21 mouse cellular contexts compared by ENCODE assay signal in the genomic region with DNA sequence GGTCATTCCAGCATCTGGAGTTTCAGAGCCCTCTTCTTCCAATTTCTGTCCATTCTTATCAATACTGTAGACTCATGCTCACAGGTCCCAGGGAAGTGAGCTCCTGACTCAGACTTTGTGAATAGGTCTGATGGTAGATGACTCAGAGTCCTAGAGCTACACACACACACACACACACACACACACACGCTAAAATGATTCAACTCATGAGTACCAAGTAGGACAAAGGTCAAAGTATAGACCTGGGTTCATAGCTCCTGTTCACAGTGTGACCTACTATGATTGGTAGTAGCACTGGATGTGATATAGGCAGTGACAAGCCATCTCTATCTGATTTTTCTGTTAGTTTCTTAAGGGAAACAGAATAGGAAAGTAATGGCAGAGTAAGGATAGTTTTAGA. TPM values are rescaled to one million over a fixed set of nuclear protein-coding genes. Genes with fewer than 3 reads are reported as not detected.
DNase-seq lines count a peak whose midpoint lies in the region; ATAC-seq and TF ChIP-seq lines count a peak whose summit lies in the region.
"Had no signal": no experiment of that assay in that cellular context is flagged by ENCODE, and none has a peak within 500 bp of the region (broad histone marks: within the 10 kb centered on the region; RNA-seq: fewer than 3 reads in every experiment).

No protein-coding gene starts in this region.

- no peak overlapping the region for H3K4me3 ChIP-seq in liver, postnatal 0 days (ENCODE audit: low read depth, low read length)
- H3K4me3 ChIP-seq in forebrain, embryonic 15.5 days = no peak overlapping the region
- H3K4me3 ChIP-seq: erythroblast, embryonic 14.5 days; gastrocnemius, adult 2 months; hindbrain, embryonic 10.5 days; left cerebral cortex, adult 2 months; liver, embryonic 15.5 days had no signal

- no peaks in the 10 kb centered on the region for H3K27me3 ChIP-seq in liver, postnatal 0 days (ENCODE audit: insufficient read depth, low read length)
- H3K27me3 ChIP-seq in forebrain, embryonic 15.5 days = no peaks in the 10 kb centered on the region
- H3K27me3 ChIP-seq: CH12.LX; liver, embryonic 15.5 days had no signal

- H3K27ac ChIP-seq in liver, postnatal 0 days (ENCODE audit: low read depth) = no peak overlapping the region
- no peak overlapping the region for H3K27ac ChIP-seq in forebrain, embryonic 15.5 days (replicated peaks)
- H3K27ac ChIP-seq: hindbrain, embryonic 10.5 days; left cerebral cortex, adult 2 months; liver, embryonic 15.5 days had no signal

- TF ChIP-seq CTCF in liver, postnatal 0 days (IDR thresholded peaks at IDR 0.05; ENCODE audit: low read depth) = no peak

- DNase-seq in liver, postnatal 0 days = no peak
- DNase-seq in liver = no peak
- peak; percentile 61 for DNase-seq in NIH3T3 (ENCODE audit: low read depth)
- DNase-seq in adrenal gland, postnatal 36 days = peak; percentile 15 to 59
- DNase-seq in thymus, postnatal 25 days = peak; percentile 41
- no peak for DNase-seq in right cerebral cortex, adult 18-20 months
- DNase-seq: cerebellum, adult 11-12 months; forebrain, postnatal 0 days; gastrocnemius, adult 2 months; kidney, postnatal 25 days; lung, postnatal 10 days; midbrain, embryonic 14.5 days; right cerebral cortex, postnatal 14 days had no signal

- H3K4me2 ChIP-seq in liver, postnatal 0 days (ENCODE audit: low read depth, low read length) = no peak overlapping the region
- no peak overlapping the region for H3K4me2 ChIP-seq in forebrain, embryonic 15.5 days (replicated peaks)
- H3K4me2 ChIP-seq: liver, embryonic 15.5 days had no signal

- WGBS in liver, postnatal 0 days (ENCODE audit: insufficient replicate concordance) = 78% methylated on average over 1 of the region's 1 CpGs
- 79% methylated on average over 1 of the region's 1 CpGs for whole genome bisulfite sequencing in forebrain, embryonic 15.5 days

- H3K9ac ChIP-seq in liver, postnatal 0 days (replicated peaks) = no peak overlapping the region
- no peak overlapping the region for H3K9ac ChIP-seq in forebrain, embryonic 15.5 days (replicated peaks)
- H3K9ac ChIP-seq: forebrain, postnatal 0 days; liver, embryonic 15.5 days had no signal

- no peaks in the 10 kb centered on the region for H3K4me1 ChIP-seq in liver, postnatal 0 days (ENCODE audit: insufficient read depth)
- H3K4me1 ChIP-seq in forebrain, embryonic 15.5 days = no peaks in the 10 kb centered on the region
- H3K4me1 ChIP-seq: hindbrain, embryonic 10.5 days; liver, embryonic 15.5 days had no signal

- H3K9me3 ChIP-seq in liver, postnatal 0 days (ENCODE audit: low read length) = no peaks in the 10 kb centered on the region
- H3K9me3 ChIP-seq in forebrain, embryonic 15.5 days = no peaks in the 10 kb centered on the region
- H3K9me3 ChIP-seq: hindbrain, embryonic 10.5 days; liver, embryonic 15.5 days had no signal

- ATAC-seq in liver, postnatal 0 days = peak; percentile 21; the same call in 1 of the 2 replicates
- no peak for ATAC-seq in forebrain, embryonic 15.5 days (replicated peaks)
- ATAC-seq: forebrain, postnatal 0 days had no signal

- no peaks in the 10 kb centered on the region for H3K36me3 ChIP-seq in liver, postnatal 0 days (replicated peaks; ENCODE audit: insufficient read depth, low read length)
- no peaks in the 10 kb centered on the region for H3K36me3 ChIP-seq in forebrain, embryonic 15.5 days
- H3K36me3 ChIP-seq: hindbrain, embryonic 10.5 days; liver, embryonic 15.5 days had no signal

- TF ChIP-seq EP300 in liver, postnatal 0 days (IDR thresholded peaks at IDR 0.05; ENCODE audit: low read depth) = no peak

RNA-seq across cellular contexts. Expression of a gene that starts 37.8 kb away (rescaled TPM):
- polyA plus RNA-seq in liver, postnatal 0 days (2015; fragmentation: Nextera tagmentation; extraction: Ambion mirVana) = 0.49 and 0.56 TPM in 2 replicates
- total RNA-seq in adrenal gland, postnatal 36 days (2021) = under 1 TPM in 1 of 2 experiments, not detected in 1; 0.17 TPM
- polyA plus RNA-seq in forebrain, embryonic 15.5 days (2015; fragmentation: Nextera tagmentation; extraction: Ambion mirVana) = 0.15 and 0.18 TPM in 2 replicates
- total RNA-seq: forebrain, postnatal 0 days; granulocyte monocyte progenitor cell, adult 5-6 weeks; left cerebral cortex, adult 2 months had no signal
- polyA plus RNA-seq: embryonic facial prominence, embryonic 11.5 days; erythroblast, embryonic 14.5 days; forebrain, postnatal 0 days; hindbrain, embryonic 10.5 days had no signal

RNA-seq across cellular contexts. Expression of a gene that starts 50.9 kb away (rescaled TPM):
- polyA plus RNA-seq in liver, postnatal 0 days (2015; fragmentation: Nextera tagmentation; extraction: Ambion mirVana) = 16.6 and 16.8 TPM in 2 replicates
- total RNA-seq in adrenal gland, postnatal 36 days (2021) = 10 to 100 TPM; 49.2 to 52.2 TPM
- 50.8 and 56.0 TPM in 2 replicates for polyA plus RNA-seq in forebrain, embryonic 15.5 days (2015; fragmentation: Nextera tagmentation; extraction: Ambion mirVana)

Comparison
In these comparisons a context has a peak if more than half of its experiments do, and no peak if none do; other contexts are left out.
1. DNase-seq: peak in NIH3T3 (single experiment), adrenal gland, postnatal 36 days (2 of 2) and thymus, postnatal 25 days (single experiment); none in liver, postnatal 0 days (single experiment), liver (single experiment) and right cerebral cortex, adult 18-20 months (single experiment).